Mouse (Mus musculus) erythroblast, embryonic 14.5 days (primary cell): Measurements from ENCODE around the gene Ldlrap1.

Source experiments
- GATA1 ChIP-seq: IDR thresholded peaks from 2 replicates; pipeline ENCODE4 v1.6.1; 2012; ENCODE audit warnings: low read length, inconsistent platforms, mixed read lengths
- TAL1 ChIP-seq: IDR thresholded peaks from 3 replicates; pipeline ENCODE4 v1.6.1; 2012; ENCODE audit warnings: low read length, inconsistent platforms, mixed read lengths

DNA sequence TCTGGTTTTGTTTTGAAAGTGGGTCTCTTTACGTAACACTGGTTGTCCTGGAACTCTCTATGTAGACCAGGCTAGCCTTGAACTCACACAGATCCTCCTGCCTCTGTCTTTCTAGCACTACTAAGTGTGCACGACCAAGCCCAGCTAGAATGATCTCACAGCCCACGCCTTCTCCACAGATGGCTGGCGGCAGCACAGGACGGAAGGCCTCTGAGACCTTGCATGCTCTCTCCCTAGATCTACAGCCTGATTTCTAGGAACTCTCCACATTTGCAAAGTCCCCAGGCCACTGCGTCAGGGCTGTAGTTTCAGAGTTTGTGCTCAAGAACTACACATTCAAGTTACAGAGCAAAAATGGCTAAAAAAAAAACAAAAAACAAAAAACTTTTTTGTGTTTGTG lies 6.3 kb upstream of the Ldlrap1 start:
- TF ChIP-seq GATA1 (no peak), TAL1 (no peak)
